Mouse (Mus musculus) intestine, postnatal 0 days (tissue): ENCODE measurements at regions not wholly inside any gene's neighbourhood (a gene's known extent, or its start where the extent isn't known, plus 50 kb on each side); places are given as distances from the start of the nearest gene placed in this dataset.

Experiments used
- ATAC-seq: fragments of 200-750 bp; cut with Nextera tagmentation; 2 replicates; pipeline ENCODE4 v1.8.0; 2017; ENCODE audit warnings: mild to moderate bottlenecking, moderate TSS enrichment, moderate library complexity
- H3K27ac ChIP-seq: fragments of 300-500 bp; sonication (generic); 2 replicates; pipeline ENCODE4 v1.5.1; 2014; ENCODE audit warnings: mild to moderate bottlenecking, low read depth, low read length, moderate library complexity
- H3K27me3 ChIP-seq: fragments of 300-500 bp; sonication (generic); replicated peaks from 2 replicates; pipeline ENCODE4 v1.6.1; 2014; ENCODE audit warnings: low read length, mixed read lengths; ENCODE audit not compliant: control insufficient read depth, insufficient read depth
- H3K36me3 ChIP-seq: fragments of 300-500 bp; sonication (generic); 2 replicates; pipeline ENCODE4 v1.6.1; 2014; ENCODE audit warnings: mild to moderate bottlenecking, moderate library complexity; ENCODE audit not compliant: control insufficient read depth, insufficient read depth
- H3K4me1 ChIP-seq: fragments of 300-500 bp; sonication (generic); replicated peaks from 2 replicates; pipeline ENCODE4 v1.6.1; 2014; ENCODE audit warnings: antibody characterized with exemption, low read length, mixed read lengths; ENCODE audit not compliant: control insufficient read depth, insufficient read depth
- H3K4me2 ChIP-seq: fragments of 300-500 bp; sonication (generic); replicated peaks from 2 replicates; pipeline ENCODE4 v1.6.1; 2014; ENCODE audit warnings: low read depth, mild to moderate bottlenecking, moderate library complexity
- H3K4me3 ChIP-seq: fragments of 300-500 bp; sonication (generic); 2 replicates; pipeline ENCODE4 v1.5.1; 2014; ENCODE audit warnings: low read depth, low read length
- H3K9ac ChIP-seq: fragments of 300-500 bp; sonication (generic); 2 replicates; pipeline ENCODE4 v1.6.1; 2014; ENCODE audit warnings: mild to moderate bottlenecking, low read depth, low read length
- H3K9me3 ChIP-seq: fragments of 300-500 bp; sonication (generic); 2 replicates; pipeline ENCODE4 v1.6.1; 2016; ENCODE audit warnings: mixed run types; ENCODE audit not compliant: control insufficient read depth
- CTCF ChIP-seq: sonication (generic); IDR thresholded peaks from 2 replicates; pipeline ENCODE4 v1.5.1; 2016; ENCODE audit warnings: low read depth, mild to moderate bottlenecking, control low read depth, antibody characterized with exemption, moderate library complexity
- WGBS: fragments of 180-500 bp; shearing (Covaris S2); extraction: QIAGEN DNeasy Blood & Tissue Kit; methylation state at CpG from one replicate; pipeline ENCODE4 v1.1.7; 2014; 5-methylcytosine and 5-hydroxymethylcytosine counted together

DNA sequence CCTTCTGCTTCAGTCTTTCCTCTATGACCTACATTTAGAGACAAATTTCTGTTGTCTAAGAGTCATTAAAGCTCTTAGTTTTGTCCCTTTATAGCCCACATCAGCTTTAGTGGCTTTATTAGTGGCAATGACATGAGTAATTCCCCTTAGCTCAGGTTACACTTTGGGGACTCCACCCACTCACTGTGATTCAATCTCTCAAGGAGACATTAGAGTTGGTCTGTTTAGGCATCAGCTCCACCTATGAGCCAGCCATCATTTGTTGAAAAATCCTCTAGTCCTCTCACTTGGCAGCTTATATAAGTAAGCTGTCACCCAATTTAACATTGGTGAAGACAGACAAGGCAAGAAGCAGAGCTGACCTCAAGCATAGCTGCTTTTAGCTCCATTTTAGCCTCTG, 151.3 kb upstream of the Impad1 start:
- Histone ChIP-seq H3K4me1 (no peaks in the 10 kb centered on the region), H3K27ac (no peak overlapping the region), H3K4me2 (no peak overlapping the region), H3K9ac (no peak overlapping the region), H3K36me3 (no peaks in the 10 kb centered on the region), H3K4me3 (no peak overlapping the region), H3K9me3 (no peaks in the 10 kb centered on the region), H3K27me3 (no peaks in the 10 kb centered on the region)
- no peak for TF ChIP-seq CTCF
- ATAC-seq, result no peak

DNA sequence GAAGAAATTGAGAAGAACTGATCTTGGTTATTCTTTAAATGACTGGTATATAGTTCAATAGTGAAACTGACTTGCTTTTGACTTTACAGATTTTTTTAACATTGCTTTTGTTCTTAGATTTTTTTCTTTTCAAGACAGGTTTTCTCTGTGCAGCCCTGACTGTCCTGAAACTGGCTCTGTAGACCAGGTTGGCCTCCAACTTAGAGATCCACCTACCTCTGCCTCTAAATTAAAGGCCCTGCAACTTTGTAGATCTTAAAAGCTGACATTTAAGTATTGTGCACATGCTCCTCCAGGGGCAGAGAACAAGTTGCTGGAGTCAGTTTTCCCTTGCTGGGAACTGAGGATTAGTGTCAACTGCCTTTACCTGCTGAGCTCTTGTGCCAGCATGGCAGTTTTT, 132.6 kb upstream of the Impad1 start:
- no peak overlapping the region for H3K27ac ChIP-seq

DNA sequence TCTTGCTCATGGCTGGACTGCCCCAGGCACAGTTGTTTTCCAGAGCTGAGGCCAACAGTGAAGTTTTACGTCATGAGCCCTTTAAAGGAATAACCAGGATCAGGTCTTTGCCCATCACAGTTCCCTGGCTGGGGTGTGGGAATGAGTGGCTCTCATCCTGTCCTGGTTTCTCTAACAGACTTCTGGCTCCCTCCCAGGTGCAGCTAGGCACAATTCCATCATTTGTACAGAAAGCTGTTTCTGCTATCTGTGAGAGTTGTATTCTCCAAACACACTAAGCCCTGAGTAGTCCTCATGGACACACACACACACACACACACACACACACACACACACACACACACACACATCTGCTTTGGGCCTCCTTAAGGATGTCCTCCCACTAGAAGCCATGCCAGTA, 127.1 kb upstream of the Impad1 start:
- Histone ChIP-seq H3K4me2 (no peak overlapping the region), H3K36me3 (no peaks in the 10 kb centered on the region), H3K27me3 (no peaks in the 10 kb centered on the region), H3K9me3 (no peaks in the 10 kb centered on the region), H3K4me3 (no peak overlapping the region), H3K27ac (no peak overlapping the region), H3K4me1 (no peaks in the 10 kb centered on the region), H3K9ac (no peak overlapping the region)
- no peak for TF ChIP-seq CTCF
- no peak for ATAC-seq
- 72% methylated on average over 1 of the region's 1 CpGs for WGBS

More for the DNA sequence above, 132.6 kb upstream of the Impad1 start:
- H3K4me3 ChIP-seq, result no peak overlapping the region
- H3K4me1 ChIP-seq, result no peaks in the 10 kb centered on the region
- H3K27me3 ChIP-seq, result no peaks in the 10 kb centered on the region
- H3K9ac ChIP-seq, result no peak overlapping the region
- H3K4me2 ChIP-seq, result no peak overlapping the region
- ATAC-seq, result no peak
- no peaks in the 10 kb centered on the region for H3K9me3 ChIP-seq
- no peak for TF ChIP-seq CTCF
- no peaks in the 10 kb centered on the region for H3K36me3 ChIP-seq

DNA sequence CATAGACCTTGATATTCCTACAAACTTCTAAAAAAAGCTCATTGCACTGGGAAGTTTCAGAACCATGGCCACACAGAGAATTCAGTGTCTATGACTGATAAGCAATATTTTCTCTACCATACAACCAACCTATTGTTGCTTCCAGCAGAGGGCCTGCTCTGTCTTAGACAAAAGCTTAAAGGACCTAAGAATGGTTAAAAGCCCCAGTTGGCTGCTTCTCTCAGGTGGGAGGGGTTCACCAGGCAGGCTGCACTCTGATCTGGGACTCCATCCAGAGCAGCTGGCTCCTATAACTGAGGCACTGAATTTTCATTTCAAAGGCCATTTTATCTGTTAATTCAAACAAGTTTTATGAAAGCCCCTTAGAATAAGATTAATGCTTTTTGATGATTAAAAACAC, 82.1 kb upstream of the Impad1 start:
- no peak overlapping the region for H3K4me3 ChIP-seq
- H3K27ac ChIP-seq, result no peak overlapping the region
- TF ChIP-seq CTCF, result peak; percentile 42
- H3K9ac ChIP-seq, result no peak overlapping the region
- H3K4me1 ChIP-seq, result no peaks in the 10 kb centered on the region
- no peak overlapping the region for H3K4me2 ChIP-seq
- ATAC-seq, result no peak
- H3K9me3 ChIP-seq, result no peaks in the 10 kb centered on the region
- no peaks in the 10 kb centered on the region for H3K36me3 ChIP-seq
- H3K27me3 ChIP-seq, result no peaks in the 10 kb centered on the region

DNA sequence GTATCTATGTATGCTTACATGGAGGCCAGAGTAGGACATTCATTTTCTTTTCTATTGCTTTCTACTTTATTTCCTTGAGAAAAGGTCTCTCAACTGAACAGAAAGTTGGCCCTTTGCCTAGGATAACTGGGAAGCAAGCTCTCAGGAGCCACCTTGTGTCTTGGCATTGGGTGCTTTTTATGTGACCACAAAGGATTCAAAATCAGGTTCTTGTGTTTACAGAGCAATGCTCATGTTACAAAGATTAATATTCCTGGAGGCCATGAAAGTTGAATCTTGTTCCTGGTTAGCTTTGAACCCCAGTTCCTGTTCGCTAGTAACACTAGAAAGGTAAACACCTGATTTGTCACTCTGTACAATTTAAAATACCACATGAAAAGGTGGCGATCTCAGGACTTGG, 65.2 kb upstream of the Impad1 start:
- 75% methylated on average over 2 of the region's 2 CpGs for WGBS
- no peak for TF ChIP-seq CTCF
- Histone ChIP-seq H3K4me2 (no peak overlapping the region), H3K4me1 (no peaks in the 10 kb centered on the region), H3K27ac (no peak overlapping the region), H3K36me3 (no peaks in the 10 kb centered on the region), H3K27me3 (no peaks in the 10 kb centered on the region), H3K4me3 (no peak overlapping the region), H3K9me3 (no peaks in the 10 kb centered on the region), H3K9ac (no peak overlapping the region)
- ATAC-seq, result no peak
